Mouse (Mus musculus): Measurements from ENCODE around the gene Pex10. TPM values are rescaled to one million over a fixed set of nuclear protein-coding genes. Genes with fewer than 3 reads are reported as not detected.

The Pex10 gene
- polyA plus RNA-seq, 1 experiment from 2014 or later, result 20.8 TPM

DNA sequence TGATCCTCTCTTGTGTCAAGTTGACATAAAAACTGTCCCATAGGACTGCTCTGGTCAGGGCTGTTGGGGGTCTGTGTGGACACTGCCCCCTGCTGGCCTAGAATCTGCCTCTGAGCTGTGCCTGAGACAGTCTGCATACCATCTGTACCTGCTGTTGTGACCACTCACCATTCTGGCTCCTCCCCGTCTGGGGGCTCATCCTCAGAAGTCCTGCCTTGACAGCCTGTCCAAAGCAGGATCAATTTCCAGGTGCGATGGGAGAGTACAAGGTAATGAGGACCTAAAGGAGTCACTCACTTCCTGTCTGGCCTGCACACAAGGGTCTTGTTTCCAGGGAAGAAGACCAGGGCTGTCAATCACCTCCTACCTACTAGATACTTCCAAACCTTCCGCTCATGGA lies 27.7 kb downstream of the Pex10 start:
- peak; percentile 55; the same call in 1 of the 2 replicates for ATAC-seq (ENCODE audit: insufficient number of reproducible peaks, insufficient read depth, low FRiP score, low TSS enrichment, low read depth)
- Histone ChIP-seq H3K4me3 (replicated peaks) (no peak overlapping the region), H3K4me1 (replicated peaks) (peaks cover 4% of the 10 kb centered on the region), H3K9me3 (no peaks in the 10 kb centered on the region), H3K4me2 (no peak overlapping the region), H3K27me3 (no peaks in the 10 kb centered on the region), H3K27ac (no peak overlapping the region), H3K36me3 (peaks cover 13% of the 10 kb centered on the region; the same call in 1 of the 2 replicates), H3K9ac (replicated peaks) (no peak overlapping the region)
- 71% methylated on average over 3 of the region's 3 CpGs for WGBS

DNA sequence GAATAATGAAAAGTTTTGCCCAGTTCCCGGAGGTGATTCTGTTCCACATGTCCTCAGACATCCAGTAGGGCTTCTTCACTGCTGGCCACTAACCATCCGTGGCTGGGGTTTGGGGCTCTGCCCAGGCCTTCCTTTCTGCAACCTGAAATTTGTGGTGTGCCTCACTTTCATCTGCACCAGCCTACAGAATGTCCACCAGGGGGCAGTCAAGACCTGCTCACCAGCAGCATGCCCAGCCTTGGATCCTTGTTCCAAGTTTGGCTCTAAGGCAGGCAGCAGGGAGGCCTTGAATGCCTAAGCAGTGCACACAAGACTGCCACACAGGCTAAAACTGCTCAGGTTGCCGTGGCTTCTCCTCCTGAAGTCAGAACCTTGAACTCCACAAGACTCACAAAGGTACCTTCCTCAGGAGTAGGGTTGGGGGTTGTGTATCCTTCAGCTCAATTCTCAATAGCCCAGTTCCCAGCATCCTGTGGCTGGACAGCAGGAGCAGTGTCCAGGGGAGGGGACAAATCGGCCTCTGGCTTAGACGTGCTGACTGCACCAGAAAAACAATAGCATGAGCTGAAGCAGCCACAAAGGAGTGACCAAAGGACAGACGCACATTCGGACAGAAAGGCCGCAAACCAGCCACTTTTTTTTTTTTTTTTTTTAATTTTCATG lies 28.6 kb downstream of the Pex10 start:
- no peak overlapping the region for H3K4me2 ChIP-seq
- 52% methylated on average over 8 of the region's 8 CpGs for WGBS
- peak overlapping the region; percentile 70; the same call in 1 of the 2 replicates for H3K27ac ChIP-seq
- peaks cover 12% of the 10 kb centered on the region for H3K4me1 ChIP-seq (replicated peaks)
- H3K36me3 ChIP-seq, result peaks cover 6% of the 10 kb centered on the region; the same call in 1 of the 2 replicates
- no peaks in the 10 kb centered on the region for H3K9me3 ChIP-seq
- H3K27me3 ChIP-seq, result no peaks in the 10 kb centered on the region
- H3K9ac ChIP-seq (replicated peaks), result no peak overlapping the region
- no peak overlapping the region for H3K4me3 ChIP-seq (replicated peaks)
- peak; percentile 83 for ATAC-seq (ENCODE audit: insufficient number of reproducible peaks, insufficient read depth, low FRiP score, low TSS enrichment, low read depth)

GRCm38 (mm10) chr4:155095967-155096366 lies 29.2 kb downstream of the Pex10 start:
- peaks cover 18% of the 10 kb centered on the region for H3K4me1 ChIP-seq (replicated peaks)
- ATAC-seq (ENCODE audit: insufficient number of reproducible peaks, insufficient read depth, low FRiP score, low TSS enrichment, low read depth), result no peak
- no peak overlapping the region for H3K27ac ChIP-seq
- peaks cover 3% of the 10 kb centered on the region; the same call in 1 of the 2 replicates for H3K36me3 ChIP-seq
- no peak overlapping the region for H3K4me3 ChIP-seq (replicated peaks)
- H3K9me3 ChIP-seq, result no peaks in the 10 kb centered on the region
- 84% methylated on average over 8 of the region's 8 CpGs for WGBS
- no peak overlapping the region for H3K4me2 ChIP-seq
- H3K9ac ChIP-seq (replicated peaks), result no peak overlapping the region
- no peaks in the 10 kb centered on the region for H3K27me3 ChIP-seq

- H3K27me3 ChIP-seq, result no peaks in the 10 kb centered on the region
- no peaks in the 10 kb centered on the region for H3K9me3 ChIP-seq
- H3K9ac ChIP-seq (replicated peaks), result no peak overlapping the region
- H3K4me3 ChIP-seq (replicated peaks), result no peak overlapping the region
- H3K4me2 ChIP-seq, result no peak overlapping the region
- no peak overlapping the region for H3K27ac ChIP-seq
- peaks cover 21% of the 10 kb centered on the region for H3K4me1 ChIP-seq (replicated peaks)
- no peak for ATAC-seq (ENCODE audit: insufficient number of reproducible peaks, insufficient read depth, low FRiP score, low TSS enrichment, low read depth)
- WGBS, result 90% methylated on average over 6 of the region's 6 CpGs
- H3K36me3 ChIP-seq, result no peaks in the 10 kb centered on the region
Observed at GRCm38 (mm10) chr4:155097452-155097851, 30.6 kb downstream of the Pex10 start.

DNA sequence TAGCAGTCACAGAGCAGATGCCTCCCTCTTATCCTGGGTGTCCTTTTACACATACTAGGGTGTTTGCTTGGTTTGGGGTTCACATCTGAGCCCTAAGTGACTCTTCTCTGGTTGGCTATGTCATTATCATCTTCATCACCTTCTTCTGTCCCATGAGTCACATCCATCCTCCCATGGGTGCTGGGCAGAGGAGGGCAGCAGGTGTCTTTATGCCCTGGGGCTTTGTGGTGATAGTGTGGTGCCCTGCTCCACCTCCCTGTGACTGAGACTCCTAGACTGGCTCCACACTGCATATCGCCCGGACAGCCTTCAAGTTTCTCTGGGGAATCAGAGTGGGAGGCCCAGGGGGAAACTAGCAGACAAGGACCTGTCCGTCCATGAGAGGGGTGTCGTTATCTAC lies 31.8 kb downstream of the Pex10 start:
- ATAC-seq (ENCODE audit: insufficient number of reproducible peaks, insufficient read depth, low FRiP score, low TSS enrichment, low read depth), result no peak
- no peak overlapping the region for H3K9ac ChIP-seq (replicated peaks)
- no peaks in the 10 kb centered on the region for H3K36me3 ChIP-seq
- no peak overlapping the region for H3K27ac ChIP-seq
- peaks cover 21% of the 10 kb centered on the region for H3K4me1 ChIP-seq (replicated peaks)
- no peak overlapping the region for H3K4me2 ChIP-seq
- H3K27me3 ChIP-seq, result no peaks in the 10 kb centered on the region
- H3K9me3 ChIP-seq, result no peaks in the 10 kb centered on the region
- H3K4me3 ChIP-seq (replicated peaks), result no peak overlapping the region
- 89% methylated on average over 4 of the region's 4 CpGs for WGBS

GRCm38 (mm10) chr4:155107886-155108285 lies 41.1 kb downstream of the Pex10 start:
- H3K4me1 ChIP-seq (replicated peaks), result peaks cover 21% of the 10 kb centered on the region
- 92% methylated on average over 4 of the region's 4 CpGs for WGBS
- H3K36me3 ChIP-seq, result no peaks in the 10 kb centered on the region
- no peaks in the 10 kb centered on the region for H3K9me3 ChIP-seq
- H3K27ac ChIP-seq, result no peak overlapping the region
- H3K4me3 ChIP-seq (replicated peaks), result no peak overlapping the region
- no peak for ATAC-seq (ENCODE audit: insufficient number of reproducible peaks, insufficient read depth, low FRiP score, low TSS enrichment, low read depth)
- no peak overlapping the region for H3K4me2 ChIP-seq
- H3K9ac ChIP-seq (replicated peaks), result no peak overlapping the region
- no peaks in the 10 kb centered on the region for H3K27me3 ChIP-seq

- ATAC-seq (ENCODE audit: insufficient number of reproducible peaks, insufficient read depth, low FRiP score, low TSS enrichment, low read depth), result no peak
- 0 out of 2 replicates have a peak overlapping the region, but pooled peaks have one; percentile 2 for H3K9ac ChIP-seq (replicated peaks)
- no peaks in the 10 kb centered on the region for H3K9me3 ChIP-seq
- 42% methylated on average over 5 of the region's 5 CpGs for WGBS
- no peaks in the 10 kb centered on the region for H3K27me3 ChIP-seq
- H3K36me3 ChIP-seq, result no peaks in the 10 kb centered on the region
- H3K4me3 ChIP-seq (replicated peaks), result no peak overlapping the region
- H3K4me1 ChIP-seq (replicated peaks), result peaks cover 32% of the 10 kb centered on the region
- H3K27ac ChIP-seq, result peak overlapping the region; percentile 70
- H3K4me2 ChIP-seq, result peak overlapping the region; percentile 17
Observed at GRCm38 (mm10) chr4:155109471-155109870, 42.7 kb downstream of the Pex10 start.

GRCm38 (mm10) chr4:155113766-155114410 lies 47.1 kb downstream of the Pex10 start:
- no peak overlapping the region for H3K4me2 ChIP-seq
- no peak for ATAC-seq (ENCODE audit: insufficient number of reproducible peaks, insufficient read depth, low FRiP score, low TSS enrichment, low read depth)
- H3K27ac ChIP-seq, result peak overlapping the region; percentile 60
- no peaks in the 10 kb centered on the region for H3K36me3 ChIP-seq
- 58% methylated on average over 8 of the region's 8 CpGs for WGBS
- H3K4me1 ChIP-seq (replicated peaks), result peaks cover 33% of the 10 kb centered on the region
- H3K4me3 ChIP-seq (replicated peaks), result no peak overlapping the region
- no peak overlapping the region; the same call in 1 of the 2 replicates for H3K9ac ChIP-seq (replicated peaks)
- peaks cover 5% of the 10 kb centered on the region for H3K9me3 ChIP-seq
- no peaks in the 10 kb centered on the region for H3K27me3 ChIP-seq

- peaks cover 36% of the 10 kb centered on the region for H3K4me1 ChIP-seq (replicated peaks)
- no peak overlapping the region for H3K9ac ChIP-seq (replicated peaks)
- no peaks in the 10 kb centered on the region for H3K36me3 ChIP-seq
- 0 out of 2 replicates have a peak overlapping the region, but pooled peaks have one; percentile 7 for H3K27ac ChIP-seq
- peaks cover 5% of the 10 kb centered on the region for H3K9me3 ChIP-seq
- H3K4me3 ChIP-seq (replicated peaks), result no peak overlapping the region
- no peak for ATAC-seq (ENCODE audit: insufficient number of reproducible peaks, insufficient read depth, low FRiP score, low TSS enrichment, low read depth)
- H3K27me3 ChIP-seq, result no peaks in the 10 kb centered on the region
- 79% methylated on average over 4 of the region's 4 CpGs for WGBS
- H3K4me2 ChIP-seq, result no peak overlapping the region
Observed at GRCm38 (mm10) chr4:155116607-155117006, 49.8 kb downstream of the Pex10 start.

GRCm38 (mm10) chr4:155117396-155117978 lies 50.7 kb downstream of the Pex10 start:
- Histone ChIP-seq H3K36me3 (no peaks in the 10 kb centered on the region), H3K4me2 (no peak overlapping the region), H3K9me3 (peaks cover 5% of the 10 kb centered on the region), H3K27ac (no peak overlapping the region), H3K4me3 (replicated peaks) (no peak overlapping the region), H3K27me3 (no peaks in the 10 kb centered on the region), H3K9ac (replicated peaks) (no peak overlapping the region), H3K4me1 (replicated peaks) (peaks cover 44% of the 10 kb centered on the region)
- 81% methylated on average over 6 of the region's 6 CpGs for WGBS
- no peak for ATAC-seq (ENCODE audit: insufficient number of reproducible peaks, insufficient read depth, low FRiP score, low TSS enrichment, low read depth)

- 89% methylated on average over 10 of the region's 10 CpGs for WGBS
- H3K27me3 ChIP-seq, result no peaks in the 10 kb centered on the region
- H3K4me1 ChIP-seq (replicated peaks), result peaks cover 52% of the 10 kb centered on the region
Observed at GRCm38 (mm10) chr4:155118278-155118677, 51.5 kb downstream of the Pex10 start.

More at GRCm38 (mm10) chr4:155118278-155118677, 51.5 kb downstream of the Pex10 start:
- H3K4me2 ChIP-seq, result no peak overlapping the region
- no peak overlapping the region for H3K4me3 ChIP-seq (replicated peaks)
- H3K27ac ChIP-seq, result no peak overlapping the region
- ATAC-seq (ENCODE audit: insufficient number of reproducible peaks, insufficient read depth, low FRiP score, low TSS enrichment, low read depth), result no peak
- no peak overlapping the region for H3K9ac ChIP-seq (replicated peaks)
- no peaks in the 10 kb centered on the region for H3K36me3 ChIP-seq
- H3K9me3 ChIP-seq, result peaks cover 5% of the 10 kb centered on the region

Measured in limb, embryonic 12.5 days (tissue).